Mouse (Mus musculus): Measurements from ENCODE around the gene Ascc1.
"Not testable (repeated sequence)": the region's sequence is repeated elsewhere in the genome, so short reads cannot be mapped to it uniquely, and the experiment has no call there.

Ascc1 gene

GRCm38 (mm10) chr10:59977715-59978343, 24.8 kb upstream of the Ascc1 start:
- no peak for DNase-seq

GRCm38 (mm10) chr10:59978401-59978800, 24.2 kb upstream of the Ascc1 start:
- no peak for DNase-seq

- DNase-seq, result no peak
Measured at GRCm38 (mm10) chr10:59978873-59979743, 23.5 kb upstream of the Ascc1 start.

- DNase-seq, result peak; percentile 81 to 82
Measured at GRCm38 (mm10) chr10:59980815-59981244, 21.8 kb upstream of the Ascc1 start.

GRCm38 (mm10) chr10:59981336-59981735, 21.3 kb upstream of the Ascc1 start:
- DNase-seq, result peak in 1 of 2 experiments; percentile 22

- no peak for DNase-seq
Measured at GRCm38 (mm10) chr10:59981792-59982191, 20.8 kb upstream of the Ascc1 start.

GRCm38 (mm10) chr10:59982379-59982873, 20.2 kb upstream of the Ascc1 start:
- no peak for DNase-seq

GRCm38 (mm10) chr10:59988036-59988435, 14.6 kb upstream of the Ascc1 start:
- no peak for DNase-seq

GRCm38 (mm10) chr10:59990393-59990792, 12.2 kb upstream of the Ascc1 start:
- no peak for DNase-seq

- DNase-seq, result no peak
Measured at GRCm38 (mm10) chr10:59991262-59991880, 11.2 kb upstream of the Ascc1 start.

GRCm38 (mm10) chr10:59992024-59992423, 10.6 kb upstream of the Ascc1 start:
- DNase-seq, result no peak

GRCm38 (mm10) chr10:59993813-59994212, 8.8 kb upstream of the Ascc1 start:
- not testable (repeated sequence) for DNase-seq

- no peak for DNase-seq
Measured at GRCm38 (mm10) chr10:59995889-59996288, 6.7 kb upstream of the Ascc1 start.

- DNase-seq, result peak; percentile 75
Measured at GRCm38 (mm10) chr10:59997591-59997990, 5.0 kb upstream of the Ascc1 start.

- no peak for DNase-seq
Measured at GRCm38 (mm10) chr10:59999057-59999456, 3.5 kb upstream of the Ascc1 start.

GRCm38 (mm10) chr10:60001663-60002062, 942 bp upstream of the Ascc1 start:
- DNase-seq, result not testable (repeated sequence)

- no peak for DNase-seq
Measured at GRCm38 (mm10) chr10:60002203-60002602, 402 bp upstream of the Ascc1 start.

- no peak for DNase-seq
Measured at GRCm38 (mm10) chr10:60003213-60003752, 678 bp downstream of the Ascc1 start.

- DNase-seq, result no peak
Measured at GRCm38 (mm10) chr10:60003847-60004246, 1.2 kb downstream of the Ascc1 start.

- DNase-seq, result peak; percentile 77 to 81
Measured at GRCm38 (mm10) chr10:60005264-60005663, 2.7 kb downstream of the Ascc1 start.

- DNase-seq, result no peak
Measured at GRCm38 (mm10) chr10:60009115-60009514, 6.5 kb downstream of the Ascc1 start.

- DNase-seq, result no peak
Measured at GRCm38 (mm10) chr10:60016223-60016622, 13.6 kb downstream of the Ascc1 start.

- DNase-seq, result no peak
Measured at GRCm38 (mm10) chr10:60019299-60019698, 16.7 kb downstream of the Ascc1 start.
